Mouse (Mus musculus) brain, adult 10 weeks (tissue): ENCODE measurements around the gene Rnf32. TPM values are rescaled to one million over a fixed set of nuclear protein-coding genes. Genes with fewer than 3 reads are reported as not detected.

Source experiments
- polyA plus RNA-seq: library from polyadenylated mRNA; stranded (reverse); fragments of 350-450 nt; fragmentation: Illumina TruSeq; extraction: RNeasy Lipid Tissue Mini Kit (QIAGEN cat#74804); gene quantifications from one replicate; pipeline ENCODE4 v1.2.3, GENCODE M21; 2015; ENCODE audit warnings: low read depth, low replicate concordance

Gene Rnf32
- 18.6 TPM for polyA plus RNA-seq

DNA sequence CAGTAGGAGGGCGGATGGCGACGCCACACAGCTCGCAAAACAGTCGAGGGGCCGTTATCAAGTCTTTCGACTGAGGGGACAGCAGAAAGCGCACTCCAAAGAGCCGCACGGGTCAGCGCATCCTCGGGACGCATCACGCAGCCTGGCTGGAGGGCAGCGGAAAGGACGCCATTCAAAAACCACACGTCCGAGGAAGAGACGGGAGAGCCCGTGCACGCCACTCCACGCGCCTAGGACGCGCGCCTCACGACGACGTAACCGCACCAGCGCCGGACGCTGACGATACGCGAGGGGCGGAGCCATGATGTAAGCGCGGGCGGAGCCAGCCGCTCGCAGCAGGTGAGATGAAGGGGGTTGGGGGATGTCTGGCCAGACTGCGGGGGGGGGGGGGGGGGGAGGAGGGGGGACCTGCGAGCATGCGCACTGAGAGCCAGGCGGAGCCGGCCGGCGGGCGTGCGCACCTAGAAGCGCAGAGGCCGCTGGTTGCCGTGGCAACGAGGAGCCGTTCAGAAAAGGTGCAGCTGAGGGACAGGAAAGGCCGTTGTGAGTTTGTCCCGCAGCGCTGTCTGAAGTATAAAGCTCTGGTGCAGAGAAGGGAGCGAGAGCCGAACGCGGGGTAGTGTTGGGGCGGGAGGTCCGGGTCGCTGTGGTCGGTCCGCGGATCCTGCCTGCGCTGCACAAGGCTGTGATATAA, at the start of gene Rnf32:
Gene Rnf32 (plus strand): TSS at position 423 of the 694 bp plus-strand sequence.

Other genes with a start within 250 kb of the Rnf32 start
- gene Lmbr1, start 182.4 kb downstream of the Rnf32 start, polyA plus RNA-seq: 29.4 TPM
- gene Nom1, start 238.7 kb downstream of the Rnf32 start, polyA plus RNA-seq: 13.4 TPM